Mouse (Mus musculus): ENCODE data around the gene Gm3029. TPM values are rescaled to one million over a fixed set of nuclear protein-coding genes. Genes with fewer than 3 reads are reported as not detected.
"Not testable (repeated sequence)": the region's sequence is repeated elsewhere in the genome, so short reads cannot be mapped to it uniquely, and the experiment has no call there.

Gm3029 gene
- total RNA-seq (2014; fragmentation: Nextera tagmentation) (not detected in 2 replicates), total RNA-seq (2017) (not detected in 2 replicates)

- not testable (repeated sequence) for ATAC-seq (replicated peaks; ENCODE audit: poor library complexity, severe bottlenecking)
Observed at GRCm38 (mm10) chr14:3931456-3931855, at the start of gene Gm3029. Gene Gm3029 (plus strand): TSS chr14:3931756.

GRCm38 (mm10) chr14:3883872-3884271 lies 47.7 kb upstream of the Gm3029 start, which contains the start of gene Gm2916:
Gene Gm2916 (plus strand): TSS chr14:3884172.
- ATAC-seq (replicated peaks; ENCODE audit: poor library complexity, severe bottlenecking): not testable (repeated sequence)

GRCm38 (mm10) chr14:3963247-3963646 lies 31.7 kb downstream of the Gm3029 start, which contains the start of gene Gm3095:
Gene Gm3095 (plus strand): TSS chr14:3963547.
- ATAC-seq (replicated peaks; ENCODE audit: poor library complexity, severe bottlenecking): not testable (repeated sequence)

Other genes with a start within 250 kb of the Gm3029 start
- gene Gm3043, start 243.0 kb upstream of the Gm3029 start, total RNA-seq (2014; fragmentation: Nextera tagmentation): not detected in 2 replicates
- not detected in 2 replicates for gene Gm3043, start 243.0 kb upstream of the Gm3029 start, total RNA-seq (2017)
- not detected in 2 replicates for gene Gm3002, start 121.7 kb upstream of the Gm3029 start, total RNA-seq (2014; fragmentation: Nextera tagmentation)
- not detected in 2 replicates for gene Gm3002, start 121.7 kb upstream of the Gm3029 start, total RNA-seq (2017)
- not detected in 2 replicates for gene Gm3033, start 85.5 kb upstream of the Gm3029 start, total RNA-seq (2014; fragmentation: Nextera tagmentation)
- not detected in 2 replicates for gene Gm3033, start 85.5 kb upstream of the Gm3029 start, total RNA-seq (2017)
- not detected in 2 replicates for gene Gm2916, start 47.6 kb upstream of the Gm3029 start, total RNA-seq (2014; fragmentation: Nextera tagmentation)
- gene Gm2916, start 47.6 kb upstream of the Gm3029 start, total RNA-seq (2017): not detected in 2 replicates
- not detected in 2 replicates for gene Gm3095, start 31.8 kb downstream of the Gm3029 start, total RNA-seq (2014; fragmentation: Nextera tagmentation)
- not detected in 2 replicates for gene Gm3095, start 31.8 kb downstream of the Gm3029 start, total RNA-seq (2017)
- not detected in 2 replicates for gene Gm3099, start 66.6 kb downstream of the Gm3029 start, total RNA-seq (2014; fragmentation: Nextera tagmentation)
- not detected in 2 replicates for gene Gm3099, start 66.6 kb downstream of the Gm3029 start, total RNA-seq (2017)
- gene Gm5796, start 92.2 kb downstream of the Gm3029 start, total RNA-seq (2014; fragmentation: Nextera tagmentation): not detected in 2 replicates
- not detected in 2 replicates for gene Gm5796, start 92.2 kb downstream of the Gm3029 start, total RNA-seq (2017)
- not detected in 2 replicates for gene Gm3115, start 152.4 kb downstream of the Gm3029 start, total RNA-seq (2014; fragmentation: Nextera tagmentation)
- gene Gm3115, start 152.4 kb downstream of the Gm3029 start, total RNA-seq (2017): not detected in 2 replicates
- not detected in 2 replicates for gene Gm8108, start 178.8 kb downstream of the Gm3029 start, total RNA-seq (2014; fragmentation: Nextera tagmentation)
- not detected in 2 replicates for gene Gm8108, start 178.8 kb downstream of the Gm3029 start, total RNA-seq (2017)
- gene Gm3127, start 233.3 kb downstream of the Gm3029 start, total RNA-seq (2014; fragmentation: Nextera tagmentation): not detected in 2 replicates
- not detected in 2 replicates for gene Gm3127, start 233.3 kb downstream of the Gm3029 start, total RNA-seq (2017)